Mouse (Mus musculus): ENCODE data around the gene Micu1. TPM values are rescaled to one million over a fixed set of nuclear protein-coding genes. Genes with fewer than 3 reads are reported as not detected.

Micu1 gene
- polyA plus RNA-seq, 1 experiment from 2014 or later = 40.1 TPM

GRCm38 (mm10) chr10:59800826-59801501 lies 98.7 kb downstream of the Micu1 start:
- Histone ChIP-seq H3K36me3 (ENCODE audit: control insufficient read depth, insufficient read depth) (peaks cover 4% of the 10 kb centered on the region), H3K4me2 (ENCODE audit: low read depth, low read length) (no peak overlapping the region), H3K9me3 (replicated peaks; ENCODE audit: control insufficient read depth, low read length) (no peaks in the 10 kb centered on the region), H3K27me3 (ENCODE audit: control insufficient read depth, insufficient read depth, low read length) (no peaks in the 10 kb centered on the region), H3K4me3 (ENCODE audit: low read length) (no peak overlapping the region), H3K27ac (ENCODE audit: low read length) (no peak overlapping the region), H3K4me1 (ENCODE audit: control insufficient read depth, insufficient read depth, low read length) (peaks cover 13% of the 10 kb centered on the region), H3K9ac (ENCODE audit: low read length) (no peak overlapping the region)
- WGBS = 77% methylated on average over 12 of the region's 12 CpGs
- ATAC-seq (replicated peaks; ENCODE audit: extremely low read depth, insufficient read depth, low FRiP score) = no peak

GRCm38 (mm10) chr10:59808677-59809076 lies 106.4 kb downstream of the Micu1 start:
- H3K27ac ChIP-seq (ENCODE audit: low read length) = no peak overlapping the region
- WGBS = 87% methylated on average over 4 of the region's 4 CpGs
- no peak overlapping the region for H3K4me3 ChIP-seq (ENCODE audit: low read length)
- peaks cover 4% of the 10 kb centered on the region for H3K36me3 ChIP-seq (ENCODE audit: control insufficient read depth, insufficient read depth)
- H3K27me3 ChIP-seq (ENCODE audit: control insufficient read depth, insufficient read depth, low read length) = no peaks in the 10 kb centered on the region
- peaks cover 6% of the 10 kb centered on the region; the same call in 1 of the 2 replicates for H3K4me1 ChIP-seq (ENCODE audit: control insufficient read depth, insufficient read depth, low read length)
- H3K9me3 ChIP-seq (replicated peaks; ENCODE audit: control insufficient read depth, low read length) = no peaks in the 10 kb centered on the region
- ATAC-seq (replicated peaks; ENCODE audit: extremely low read depth, insufficient read depth, low FRiP score) = no peak
- H3K4me2 ChIP-seq (ENCODE audit: low read depth, low read length) = no peak overlapping the region
- H3K9ac ChIP-seq (ENCODE audit: low read length) = no peak overlapping the region

- H3K27ac ChIP-seq (ENCODE audit: low read length) = no peak overlapping the region
- no peak overlapping the region for H3K9ac ChIP-seq (ENCODE audit: low read length)
- H3K4me2 ChIP-seq (ENCODE audit: low read depth, low read length) = no peak overlapping the region
- no peaks in the 10 kb centered on the region for H3K27me3 ChIP-seq (ENCODE audit: control insufficient read depth, insufficient read depth, low read length)
- H3K36me3 ChIP-seq (ENCODE audit: control insufficient read depth, insufficient read depth) = peaks cover 3% of the 10 kb centered on the region
- no peak for ATAC-seq (replicated peaks; ENCODE audit: extremely low read depth, insufficient read depth, low FRiP score)
- H3K9me3 ChIP-seq (replicated peaks; ENCODE audit: control insufficient read depth, low read length) = no peaks in the 10 kb centered on the region
- no peak overlapping the region for H3K4me3 ChIP-seq (ENCODE audit: low read length)
- 76% methylated on average over 4 of the region's 4 CpGs for WGBS
- H3K4me1 ChIP-seq (ENCODE audit: control insufficient read depth, insufficient read depth, low read length) = peaks cover 6% of the 10 kb centered on the region; the same call in 1 of the 2 replicates
Observed at GRCm38 (mm10) chr10:59809991-59810574, 107.8 kb downstream of the Micu1 start.

GRCm38 (mm10) chr10:59812939-59813338 lies 110.7 kb downstream of the Micu1 start:
- ATAC-seq (replicated peaks; ENCODE audit: extremely low read depth, insufficient read depth, low FRiP score) = peak; percentile 53; the same call in 1 of the 2 replicates
- peak overlapping the region; percentile 36 for H3K4me2 ChIP-seq (ENCODE audit: low read depth, low read length)
- no peak overlapping the region; the same call in 1 of the 2 replicates for H3K4me3 ChIP-seq (ENCODE audit: low read length)
- no peak overlapping the region for H3K27ac ChIP-seq (ENCODE audit: low read length)
- no peaks in the 10 kb centered on the region for H3K27me3 ChIP-seq (ENCODE audit: control insufficient read depth, insufficient read depth, low read length)
- no peaks in the 10 kb centered on the region for H3K9me3 ChIP-seq (replicated peaks; ENCODE audit: control insufficient read depth, low read length)
- no peak overlapping the region for H3K9ac ChIP-seq (ENCODE audit: low read length)
- H3K4me1 ChIP-seq (ENCODE audit: control insufficient read depth, insufficient read depth, low read length) = peaks cover 6% of the 10 kb centered on the region; the same call in 1 of the 2 replicates
- 18% methylated on average over 13 of the region's 13 CpGs for WGBS
- no peaks in the 10 kb centered on the region for H3K36me3 ChIP-seq (ENCODE audit: control insufficient read depth, insufficient read depth)

GRCm38 (mm10) chr10:59813759-59814158 lies 111.5 kb downstream of the Micu1 start:
- H3K4me1 ChIP-seq (ENCODE audit: control insufficient read depth, insufficient read depth, low read length) = peaks cover 6% of the 10 kb centered on the region; the same call in 1 of the 2 replicates
- H3K27me3 ChIP-seq (ENCODE audit: control insufficient read depth, insufficient read depth, low read length) = no peaks in the 10 kb centered on the region
- no peaks in the 10 kb centered on the region for H3K36me3 ChIP-seq (ENCODE audit: control insufficient read depth, insufficient read depth)
- H3K27ac ChIP-seq (ENCODE audit: low read length) = no peak overlapping the region
- 87% methylated on average over 9 of the region's 9 CpGs for WGBS
- no peaks in the 10 kb centered on the region for H3K9me3 ChIP-seq (replicated peaks; ENCODE audit: control insufficient read depth, low read length)
- no peak overlapping the region for H3K4me2 ChIP-seq (ENCODE audit: low read depth, low read length)
- no peak for ATAC-seq (replicated peaks; ENCODE audit: extremely low read depth, insufficient read depth, low FRiP score)
- no peak overlapping the region for H3K9ac ChIP-seq (ENCODE audit: low read length)
- H3K4me3 ChIP-seq (ENCODE audit: low read length) = no peak overlapping the region

- H3K36me3 ChIP-seq (ENCODE audit: control insufficient read depth, insufficient read depth) = no peaks in the 10 kb centered on the region
- 55% methylated on average over 7 of the region's 7 CpGs for WGBS
- H3K27me3 ChIP-seq (ENCODE audit: control insufficient read depth, insufficient read depth, low read length) = no peaks in the 10 kb centered on the region
- no peak overlapping the region for H3K9ac ChIP-seq (ENCODE audit: low read length)
- H3K4me1 ChIP-seq (ENCODE audit: control insufficient read depth, insufficient read depth, low read length) = peaks cover 6% of the 10 kb centered on the region; the same call in 1 of the 2 replicates
- no peaks in the 10 kb centered on the region for H3K9me3 ChIP-seq (replicated peaks; ENCODE audit: control insufficient read depth, low read length)
- 0 out of 2 replicates have a peak, but pooled peaks have one; percentile 20 for ATAC-seq (replicated peaks; ENCODE audit: extremely low read depth, insufficient read depth, low FRiP score)
- no peak overlapping the region for H3K27ac ChIP-seq (ENCODE audit: low read length)
- H3K4me3 ChIP-seq (ENCODE audit: low read length) = no peak overlapping the region
- H3K4me2 ChIP-seq (ENCODE audit: low read depth, low read length) = no peak overlapping the region
Observed at GRCm38 (mm10) chr10:59814505-59815155, 112.4 kb downstream of the Micu1 start.

GRCm38 (mm10) chr10:59816569-59816968 lies 114.3 kb downstream of the Micu1 start:
- Histone ChIP-seq H3K4me1 (ENCODE audit: control insufficient read depth, insufficient read depth, low read length) (peaks cover 6% of the 10 kb centered on the region; the same call in 1 of the 2 replicates), H3K4me2 (ENCODE audit: low read depth, low read length) (no peak overlapping the region), H3K9me3 (replicated peaks; ENCODE audit: control insufficient read depth, low read length) (no peaks in the 10 kb centered on the region), H3K27me3 (ENCODE audit: control insufficient read depth, insufficient read depth, low read length) (no peaks in the 10 kb centered on the region), H3K27ac (ENCODE audit: low read length) (no peak overlapping the region), H3K4me3 (ENCODE audit: low read length) (no peak overlapping the region), H3K36me3 (ENCODE audit: control insufficient read depth, insufficient read depth) (no peaks in the 10 kb centered on the region), H3K9ac (ENCODE audit: low read length) (no peak overlapping the region)
- no peak for ATAC-seq (replicated peaks; ENCODE audit: extremely low read depth, insufficient read depth, low FRiP score)
- WGBS = 82% methylated on average over 6 of the region's 6 CpGs

- Histone ChIP-seq H3K9ac (ENCODE audit: low read length) (no peak overlapping the region), H3K4me2 (ENCODE audit: low read depth, low read length) (no peak overlapping the region), H3K27ac (ENCODE audit: low read length) (no peak overlapping the region), H3K27me3 (ENCODE audit: control insufficient read depth, insufficient read depth, low read length) (no peaks in the 10 kb centered on the region), H3K4me1 (ENCODE audit: control insufficient read depth, insufficient read depth, low read length) (peaks cover 4% of the 10 kb centered on the region; the same call in 1 of the 2 replicates), H3K9me3 (replicated peaks; ENCODE audit: control insufficient read depth, low read length) (no peaks in the 10 kb centered on the region), H3K36me3 (ENCODE audit: control insufficient read depth, insufficient read depth) (no peaks in the 10 kb centered on the region), H3K4me3 (ENCODE audit: low read length) (no peak overlapping the region)
- 26% methylated on average over 2 of the region's 2 CpGs for WGBS
- ATAC-seq (replicated peaks; ENCODE audit: extremely low read depth, insufficient read depth, low FRiP score) = no peak
Observed at GRCm38 (mm10) chr10:59817528-59817927, 115.3 kb downstream of the Micu1 start.

GRCm38 (mm10) chr10:59817991-59818390 lies 115.7 kb downstream of the Micu1 start:
- no peak overlapping the region for H3K27ac ChIP-seq (ENCODE audit: low read length)
- no peak overlapping the region for H3K4me3 ChIP-seq (ENCODE audit: low read length)
- no peaks in the 10 kb centered on the region for H3K36me3 ChIP-seq (ENCODE audit: control insufficient read depth, insufficient read depth)
- H3K4me1 ChIP-seq (ENCODE audit: control insufficient read depth, insufficient read depth, low read length) = no peaks in the 10 kb centered on the region
- no peaks in the 10 kb centered on the region for H3K9me3 ChIP-seq (replicated peaks; ENCODE audit: control insufficient read depth, low read length)
- H3K4me2 ChIP-seq (ENCODE audit: low read depth, low read length) = no peak overlapping the region
- H3K27me3 ChIP-seq (ENCODE audit: control insufficient read depth, insufficient read depth, low read length) = no peaks in the 10 kb centered on the region
- no peak for ATAC-seq (replicated peaks; ENCODE audit: extremely low read depth, insufficient read depth, low FRiP score)
- no peak overlapping the region for H3K9ac ChIP-seq (ENCODE audit: low read length)
- 88% methylated on average over 8 of the region's 8 CpGs for WGBS

Measured in heart, embryonic 16.5 days (tissue).